Mouse (Mus musculus) heart, adult 2 months (tissue): ENCODE results near the gene Nfatc3.

Experiments
- CTCF ChIP-seq: fragments of 200-600 bp; IDR thresholded peaks from 2 replicates; pipeline ENCODE4 v1.8.1; 2022; ENCODE audit warnings: antibody characterized with exemption, mild to moderate bottlenecking, moderate library complexity
- POLR2A ChIP-seq: fragments of 200-500 bp; IDR thresholded peaks from 2 replicates; pipeline ENCODE4 v1.6.1; 2011; ENCODE audit warnings: mild to moderate bottlenecking, low read depth, low read length, control low read depth; ENCODE audit not compliant: insufficient read depth

DNA sequence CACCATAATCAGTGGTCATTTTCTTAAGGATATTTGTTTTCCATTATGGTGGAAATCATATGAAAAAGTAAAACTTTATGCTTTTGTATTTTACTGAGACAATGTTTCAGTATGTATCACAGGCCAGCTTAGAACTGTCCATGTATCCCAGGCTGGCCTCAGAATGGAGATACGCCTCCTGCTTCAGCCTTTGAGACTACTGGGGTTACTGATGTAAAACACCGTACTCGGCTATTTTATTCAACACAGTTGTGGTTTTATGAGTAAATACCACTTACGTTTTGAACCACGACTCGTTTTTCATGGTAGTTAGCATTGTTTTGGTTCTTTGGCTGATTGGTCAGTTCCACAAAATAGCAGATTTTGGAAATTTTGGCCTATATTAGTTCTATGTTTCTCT, 3.0 kb downstream of the Nfatc3 start:
- TF ChIP-seq CTCF (no peak), POLR2A (no peak)
